Mouse (Mus musculus): Measurements from ENCODE around the gene Pgm2.

The Pgm2 gene

GRCm38 (mm10) chr5:64077353-64077752 is 15.4 kb upstream of the Pgm2 start:
- no peak for DNase-seq

GRCm38 (mm10) chr5:64078740-64079461 is 13.8 kb upstream of the Pgm2 start:
- DNase-seq = no peak

GRCm38 (mm10) chr5:64079462-64079817 is 13.3 kb upstream of the Pgm2 start:
- DNase-seq = no peak

- no peak for DNase-seq
These were observed 9.0 kb upstream of the Pgm2 start for GRCm38 (mm10) chr5:64083447-64084359.

- DNase-seq = no peak
These were observed 7.3 kb upstream of the Pgm2 start for GRCm38 (mm10) chr5:64085405-64085804.

- DNase-seq = no peak
These were observed 4.0 kb upstream of the Pgm2 start for GRCm38 (mm10) chr5:64088740-64089139.

GRCm38 (mm10) chr5:64093349-64093871 is 660 bp downstream of the Pgm2 start:
- no peak for DNase-seq

GRCm38 (mm10) chr5:64095342-64095993 is 2.7 kb downstream of the Pgm2 start:
- no peak for DNase-seq

- DNase-seq = no peak
These were observed 9.4 kb downstream of the Pgm2 start for GRCm38 (mm10) chr5:64101993-64102716.

GRCm38 (mm10) chr5:64102717-64103075 is 9.9 kb downstream of the Pgm2 start:
- peak in 1 of 2 experiments; percentile 19 for DNase-seq

GRCm38 (mm10) chr5:64107596-64108289 is 15.0 kb downstream of the Pgm2 start:
- no peak for DNase-seq

GRCm38 (mm10) chr5:64109217-64109616 is 16.5 kb downstream of the Pgm2 start:
- DNase-seq = no peak

GRCm38 (mm10) chr5:64112360-64112759 is 19.6 kb downstream of the Pgm2 start:
- DNase-seq = no peak

GRCm38 (mm10) chr5:64114210-64114609 is 21.5 kb downstream of the Pgm2 start:
- no peak for DNase-seq

- DNase-seq = no peak
These were observed 24.4 kb downstream of the Pgm2 start for GRCm38 (mm10) chr5:64117191-64117590.

GRCm38 (mm10) chr5:64125783-64126182 is 33.0 kb downstream of the Pgm2 start:
- DNase-seq = no peak

- no peak for DNase-seq
These were observed 38.8 kb downstream of the Pgm2 start for GRCm38 (mm10) chr5:64131550-64131949.

- no peak for DNase-seq
These were observed 41.2 kb downstream of the Pgm2 start for GRCm38 (mm10) chr5:64133901-64134300.

GRCm38 (mm10) chr5:64136325-64136724 is 43.6 kb downstream of the Pgm2 start:
- DNase-seq = peak in 1 of 2 experiments; percentile 25

- no peak for DNase-seq
These were observed 47.5 kb downstream of the Pgm2 start for GRCm38 (mm10) chr5:64140202-64140601.

GRCm38 (mm10) chr5:64144315-64144714 is 51.6 kb downstream of the Pgm2 start:
- DNase-seq = no peak

All from spleen, adult 18-20 months (tissue).